Mouse (Mus musculus) ES-Bruce4 (cell line): ENCODE data around the gene Lyz1. TPM values are rescaled to one million over a fixed set of nuclear protein-coding genes. Genes with fewer than 3 reads are reported as not detected.
"Not testable (repeated sequence)": the region's sequence is repeated elsewhere in the genome, so short reads cannot be mapped to it uniquely, and the experiment has no call there.

ENCODE experiments used
- H3K27ac ChIP-seq: 2 replicates; pipeline ENCODE4 v1.5.1; 2012; ENCODE audit warnings: low read length, inconsistent platforms; ENCODE audit not compliant: insufficient read depth
- H3K27me3 ChIP-seq: 2 replicates; pipeline ENCODE4 v1.6.1; 2012; ENCODE audit warnings: mild to moderate bottlenecking, low read length, inconsistent platforms; ENCODE audit not compliant: control insufficient read depth, poor library complexity, insufficient read depth, severe bottlenecking
- H3K36me3 ChIP-seq: 2 replicates; pipeline ENCODE4 v1.6.1; 2012; ENCODE audit warnings: inconsistent platforms, mild to moderate bottlenecking, low read length, moderate library complexity; ENCODE audit not compliant: control insufficient read depth, poor library complexity, insufficient read depth, severe bottlenecking
- H3K4me1 ChIP-seq: one replicate; pipeline ENCODE4 v1.8.1; 2011; ENCODE audit warnings: low read length; ENCODE audit not compliant: control insufficient read depth, insufficient read depth
- H3K4me3 ChIP-seq: 2 replicates; pipeline ENCODE4 v1.5.1; 2011; ENCODE audit warnings: low read depth, mild to moderate bottlenecking, low read length
- H3K9ac ChIP-seq: 2 replicates; pipeline ENCODE4 v1.6.1; 2012; ENCODE audit warnings: low read depth, mild to moderate bottlenecking, inconsistent platforms; ENCODE audit not compliant: poor library complexity, severe bottlenecking
- H3K9me3 ChIP-seq: replicated peaks from 2 replicates; pipeline ENCODE4 v1.6.1; 2012; ENCODE audit warnings: mild to moderate bottlenecking, low read length, inconsistent platforms; ENCODE audit not compliant: control insufficient read depth, poor library complexity, insufficient read depth, severe bottlenecking
- CTCF ChIP-seq: IDR thresholded peaks from one replicate; pipeline ENCODE4 v1.8.1; 2011; ENCODE audit warnings: low read depth, low read length
- EP300 ChIP-seq: IDR thresholded peaks from 2 replicates; pipeline ENCODE4 v1.6.1; 2011; ENCODE audit warnings: low read depth, low read length; ENCODE audit not compliant: insufficient read depth
- POLR2A ChIP-seq: IDR thresholded peaks from one replicate; pipeline ENCODE4 v1.8.1; 2011; ENCODE audit warnings: low read length; ENCODE audit not compliant: insufficient read depth
- polyA plus RNA-seq: library from polyadenylated mRNA; stranded (reverse); fragments of >200 nt; gene quantifications from 2 replicates; pipeline ENCODE4 v1.2.4, GENCODE M21; 2011; ENCODE audit warnings: low read depth; ENCODE audit not compliant: missing spikeins, insufficient read depth, insufficient read length

The Lyz1 gene
- polyA plus RNA-seq, 1 experiment: not detected

DNA sequence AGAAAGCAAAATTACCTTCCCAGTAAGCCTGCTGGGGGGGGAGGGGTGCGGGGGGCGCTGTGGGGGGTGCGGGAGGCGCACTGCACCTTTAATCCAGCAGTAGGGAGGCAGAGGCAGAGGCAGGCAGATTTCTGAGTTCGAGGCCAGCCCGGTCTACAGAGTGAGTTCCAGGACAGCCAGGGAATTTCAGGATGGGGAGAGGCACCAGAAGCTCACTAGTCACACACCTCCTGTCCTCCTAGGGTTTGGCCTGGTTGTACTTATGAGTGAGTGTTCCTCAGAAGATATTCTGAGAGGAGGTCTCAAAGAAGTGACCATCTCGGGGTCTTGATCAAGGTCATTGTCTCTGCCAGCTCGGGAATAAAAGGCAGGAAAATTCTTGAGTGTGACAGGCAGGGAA lies 19.5 kb upstream of the Lyz1 start:
- no peak overlapping the region for H3K4me3 ChIP-seq
- no peaks in the 10 kb centered on the region for H3K9me3 ChIP-seq
- H3K36me3 ChIP-seq: no peaks in the 10 kb centered on the region
- H3K27me3 ChIP-seq: no peaks in the 10 kb centered on the region
- no peak for TF ChIP-seq EP300
- TF ChIP-seq POLR2A: no peak
- no peak for TF ChIP-seq CTCF
- no peak overlapping the region for H3K9ac ChIP-seq
- no peak overlapping the region for H3K27ac ChIP-seq
- H3K4me1 ChIP-seq: no peaks in the 10 kb centered on the region

DNA sequence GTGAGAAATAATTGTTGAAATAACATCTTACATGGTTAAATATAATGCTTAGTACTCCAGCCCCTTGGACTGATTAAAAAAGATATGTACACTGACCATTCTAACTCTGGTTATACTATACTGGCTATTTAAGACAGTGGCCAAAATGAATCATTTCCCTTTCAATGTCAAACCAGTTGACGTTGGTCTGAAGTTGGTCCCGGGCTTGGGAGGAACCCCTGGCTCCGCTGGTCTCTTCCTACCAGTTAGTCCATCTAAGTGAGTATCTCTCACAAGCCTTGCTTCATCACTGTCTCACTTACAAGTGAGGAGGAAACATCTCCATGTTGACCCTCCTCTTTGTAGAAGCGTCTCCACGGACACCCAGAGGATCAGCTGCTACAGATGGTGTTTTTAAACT lies 11.7 kb upstream of the Lyz1 start:
- no peak overlapping the region for H3K27ac ChIP-seq
- no peak overlapping the region for H3K4me3 ChIP-seq
- no peaks in the 10 kb centered on the region for H3K4me1 ChIP-seq
- H3K9me3 ChIP-seq: no peaks in the 10 kb centered on the region; the same call in 1 of the 2 replicates
- H3K9ac ChIP-seq: no peak overlapping the region
- no peak for TF ChIP-seq POLR2A
- no peak for TF ChIP-seq EP300
- TF ChIP-seq CTCF: no peak
- no peaks in the 10 kb centered on the region for H3K36me3 ChIP-seq
- H3K27me3 ChIP-seq: no peaks in the 10 kb centered on the region

DNA sequence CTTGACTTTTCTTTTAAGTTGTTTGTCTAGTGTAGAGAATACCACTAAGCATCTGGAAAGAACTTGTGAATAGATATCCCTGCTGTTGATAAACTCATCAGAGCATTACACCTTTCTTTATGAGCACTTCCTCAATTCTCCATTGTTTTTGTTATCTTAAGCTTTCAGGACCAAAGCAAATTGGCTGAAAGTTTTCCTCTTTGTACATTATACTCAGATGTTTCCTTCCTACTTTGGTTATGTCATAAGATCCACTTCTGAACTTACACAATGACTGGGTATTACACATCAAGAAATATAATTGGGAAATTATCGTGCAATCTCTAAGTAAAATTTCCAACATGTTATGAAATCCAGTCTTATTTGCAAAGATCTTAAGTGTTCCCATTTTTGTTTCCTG lies 9.0 kb upstream of the Lyz1 start:
- no peaks in the 10 kb centered on the region for H3K36me3 ChIP-seq
- no peaks in the 10 kb centered on the region; the same call in 1 of the 2 replicates for H3K9me3 ChIP-seq
- no peaks in the 10 kb centered on the region for H3K27me3 ChIP-seq
- H3K4me1 ChIP-seq: no peaks in the 10 kb centered on the region
- no peak overlapping the region for H3K27ac ChIP-seq
- TF ChIP-seq POLR2A (no peak), CTCF (no peak), EP300 (no peak)
- no peak overlapping the region for H3K9ac ChIP-seq
- H3K4me3 ChIP-seq: no peak overlapping the region

DNA sequence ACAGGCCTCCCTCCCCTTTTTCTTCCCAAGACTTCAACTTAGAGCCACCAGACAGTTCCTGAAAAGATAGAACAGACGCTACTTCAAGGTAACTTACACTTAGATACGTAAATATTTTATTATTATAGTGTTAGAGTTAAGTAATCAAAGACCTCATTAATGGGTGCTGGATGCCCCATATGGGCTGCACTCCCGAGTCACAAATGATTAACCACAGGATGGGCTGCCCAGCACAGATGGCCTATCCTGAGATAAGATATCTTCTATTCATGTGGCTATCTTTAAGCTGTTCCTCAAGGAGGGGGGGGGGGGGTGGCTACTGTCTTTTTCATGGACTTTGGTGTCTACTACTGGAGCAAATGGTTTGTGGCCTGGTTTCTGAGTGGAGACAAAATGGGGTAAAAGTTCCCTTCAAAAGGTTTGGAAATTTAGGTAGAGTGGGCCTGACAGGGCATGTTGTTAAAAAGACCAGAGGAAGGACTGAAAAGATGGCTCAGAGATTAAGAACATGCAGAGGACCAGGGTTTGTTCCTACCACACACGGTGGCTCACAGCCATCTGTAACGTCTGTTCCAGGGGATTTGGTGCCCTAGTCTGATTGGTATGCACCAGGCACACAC lies 7.3 kb upstream of the Lyz1 start:
- H3K9me3 ChIP-seq: no peaks in the 10 kb centered on the region; the same call in 1 of the 2 replicates
- no peak overlapping the region for H3K4me3 ChIP-seq
- no peak overlapping the region for H3K9ac ChIP-seq
- H3K4me1 ChIP-seq: no peaks in the 10 kb centered on the region
- no peaks in the 10 kb centered on the region for H3K36me3 ChIP-seq
- TF ChIP-seq CTCF (no peak), EP300 (no peak), POLR2A (no peak)
- H3K27ac ChIP-seq: no peak overlapping the region
- no peaks in the 10 kb centered on the region for H3K27me3 ChIP-seq

DNA sequence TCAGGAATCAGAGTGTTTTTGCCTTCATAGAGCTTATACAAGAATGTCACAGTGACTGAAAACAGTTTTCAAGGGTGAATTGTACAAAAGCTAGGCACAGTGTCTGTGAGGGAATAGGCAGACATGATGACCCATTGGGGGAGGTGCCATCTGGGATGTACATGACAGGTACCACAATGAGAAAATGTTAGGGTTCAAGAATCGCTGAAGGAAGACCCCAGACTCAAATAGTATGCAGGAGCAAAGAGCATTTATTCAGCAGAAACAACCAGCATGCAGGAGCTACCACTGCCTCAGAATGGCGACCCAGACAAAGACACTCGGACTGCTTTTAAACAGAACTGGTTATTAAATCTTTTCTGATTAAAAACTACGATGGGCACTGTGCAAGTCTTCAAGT lies 6.4 kb upstream of the Lyz1 start:
- Histone ChIP-seq H3K4me1 (no peaks in the 10 kb centered on the region), H3K9me3 (no peaks in the 10 kb centered on the region; the same call in 1 of the 2 replicates), H3K9ac (no peak overlapping the region), H3K27ac (no peak overlapping the region), H3K27me3 (no peaks in the 10 kb centered on the region), H3K4me3 (no peak overlapping the region), H3K36me3 (no peaks in the 10 kb centered on the region)
- TF ChIP-seq CTCF (no peak), POLR2A (no peak), EP300 (no peak)

DNA sequence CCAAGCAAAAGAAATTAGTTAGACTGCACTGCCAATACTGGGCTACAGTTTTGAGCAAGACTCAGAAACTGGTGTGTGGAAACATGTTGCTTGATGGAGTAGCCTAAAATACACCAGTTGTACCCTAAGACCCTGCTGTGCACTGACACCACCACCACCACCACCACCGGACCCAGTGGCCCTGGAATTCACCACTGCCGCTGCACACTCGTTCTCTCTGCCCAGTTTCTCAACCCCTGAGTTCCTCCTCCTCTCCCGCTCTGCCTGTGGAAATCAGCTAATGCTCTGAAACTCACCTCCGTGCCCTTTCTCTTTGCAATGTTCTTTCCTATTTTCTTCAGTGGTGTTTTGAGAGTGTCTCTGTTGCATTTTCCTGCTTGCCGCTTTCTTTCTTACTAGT lies 5.7 kb upstream of the Lyz1 start:
- Histone ChIP-seq H3K27me3 (no peaks in the 10 kb centered on the region), H3K9me3 (no peaks in the 10 kb centered on the region; the same call in 1 of the 2 replicates), H3K4me1 (no peaks in the 10 kb centered on the region), H3K9ac (no peak overlapping the region), H3K27ac (no peak overlapping the region), H3K4me3 (no peak overlapping the region), H3K36me3 (no peaks in the 10 kb centered on the region)
- no peak for TF ChIP-seq EP300
- no peak for TF ChIP-seq CTCF
- no peak for TF ChIP-seq POLR2A

DNA sequence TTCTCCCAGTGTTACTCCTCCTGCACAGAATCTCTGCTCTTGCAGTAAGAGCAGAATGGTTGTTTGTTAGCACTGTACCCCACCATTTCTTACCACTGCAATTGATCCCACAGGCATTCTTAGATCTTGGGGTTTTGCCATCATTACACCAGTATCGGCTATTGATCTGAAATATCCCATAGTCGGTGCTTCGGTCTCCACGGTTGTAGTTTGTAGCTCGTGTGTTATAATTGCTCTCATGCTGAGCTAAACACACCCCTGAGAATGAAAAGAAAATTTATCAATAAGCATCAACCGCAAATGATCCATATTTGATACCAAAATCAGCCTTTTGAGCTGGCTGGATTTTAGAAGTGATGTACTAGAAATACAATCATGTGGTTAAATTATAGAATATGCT lies 1.7 kb downstream of the Lyz1 start:
- H3K27ac ChIP-seq, H3K9ac ChIP-seq, H3K36me3 ChIP-seq, H3K4me3 ChIP-seq, H3K27me3 ChIP-seq, H3K4me1 ChIP-seq, H3K9me3 ChIP-seq: not testable (repeated sequence)
